Mouse (Mus musculus) limb, embryonic 10.5 days (tissue): ENCODE measurements at regions not wholly inside any gene's neighbourhood (a gene's known extent, or its start where the extent isn't known, plus 50 kb on each side); places are given as distances from the start of the nearest gene placed in this dataset.

ENCODE experiments used
- DNase-seq: peaks from one replicate; pipeline ENCODE4 v3.0.0-alpha.2; 2017; ENCODE audit warnings: low spot score
- H3K27ac ChIP-seq: fragments of 300-500 bp; sonication (generic); 2 replicates; pipeline ENCODE4 v1.5.1; 2016; ENCODE audit warnings: mild to moderate bottlenecking
- H3K27me3 ChIP-seq: fragments of 300-500 bp; sonication (generic); 2 replicates; pipeline ENCODE4 v1.6.1; 2016; ENCODE audit warnings: low read depth, mild to moderate bottlenecking; ENCODE audit not compliant: poor library complexity, severe bottlenecking
- H3K36me3 ChIP-seq: fragments of 300-500 bp; sonication (generic); 2 replicates; pipeline ENCODE4 v1.6.1; 2016; ENCODE audit warnings: mild to moderate bottlenecking, moderate library complexity
- H3K4me1 ChIP-seq: fragments of 300-500 bp; sonication (generic); 2 replicates; pipeline ENCODE4 v1.6.1; 2016
- H3K4me3 ChIP-seq: fragments of 300-500 bp; sonication (generic); 2 replicates; pipeline ENCODE4 v1.5.1; 2016; ENCODE audit warnings: mild to moderate bottlenecking, moderate library complexity
- H3K9me3 ChIP-seq: fragments of 300-500 bp; sonication (generic); replicated peaks from 2 replicates; pipeline ENCODE4 v1.6.1; 2016; ENCODE audit warnings: mild to moderate bottlenecking
- WGBS: fragments of 180-500 bp; shearing (Covaris S2); methylation state at CpG from one replicate; pipeline ENCODE4 v1.1.7; 2016; 5-methylcytosine and 5-hydroxymethylcytosine counted together

- Histone ChIP-seq H3K9me3 (no peaks in the 10 kb centered on the region), H3K27ac (no peak overlapping the region), H3K4me1 (peaks cover 12% of the 10 kb centered on the region; the same call in 1 of the 2 replicates), H3K27me3 (no peaks in the 10 kb centered on the region), H3K4me3 (no peak overlapping the region), H3K36me3 (no peaks in the 10 kb centered on the region)
- DNase-seq = no peak
- WGBS = 79% methylated on average over 1 of the region's 1 CpGs
Measured at GRCm38 (mm10) chr10:117991176-117991575, 145.3 kb upstream of the Rap1b start.

GRCm38 (mm10) chr10:117992317-117992716 is 146.5 kb upstream of the Rap1b start:
- no peak for DNase-seq
- Histone ChIP-seq H3K27ac (no peak overlapping the region), H3K27me3 (no peaks in the 10 kb centered on the region), H3K36me3 (no peaks in the 10 kb centered on the region), H3K4me1 (peaks cover 12% of the 10 kb centered on the region; the same call in 1 of the 2 replicates), H3K4me3 (no peak overlapping the region), H3K9me3 (no peaks in the 10 kb centered on the region)
- WGBS = 74% methylated on average over 9 of the region's 9 CpGs

- peaks cover 12% of the 10 kb centered on the region; the same call in 1 of the 2 replicates for H3K4me1 ChIP-seq
- WGBS = 96% methylated on average over 3 of the region's 3 CpGs
- no peaks in the 10 kb centered on the region for H3K36me3 ChIP-seq
- DNase-seq = no peak
- H3K27ac ChIP-seq = no peak overlapping the region
- no peak overlapping the region for H3K4me3 ChIP-seq
- H3K27me3 ChIP-seq = no peaks in the 10 kb centered on the region
- H3K9me3 ChIP-seq = no peaks in the 10 kb centered on the region
Measured at GRCm38 (mm10) chr10:117993809-117994208, 147.8 kb upstream of the Mdm1 start.

- DNase-seq = no peak
- WGBS = 87% methylated on average over 9 of the region's 9 CpGs
- Histone ChIP-seq H3K27me3 (no peaks in the 10 kb centered on the region), H3K36me3 (no peaks in the 10 kb centered on the region), H3K4me3 (no peak overlapping the region), H3K27ac (no peak overlapping the region), H3K4me1 (peaks cover 12% of the 10 kb centered on the region; the same call in 1 of the 2 replicates), H3K9me3 (no peaks in the 10 kb centered on the region)
Measured at GRCm38 (mm10) chr10:117994768-117995167, 146.8 kb upstream of the Mdm1 start.

- WGBS = 94% methylated on average over 5 of the region's 5 CpGs
- Histone ChIP-seq H3K9me3 (no peaks in the 10 kb centered on the region), H3K27ac (no peak overlapping the region), H3K4me1 (peaks cover 12% of the 10 kb centered on the region; the same call in 1 of the 2 replicates), H3K4me3 (no peak overlapping the region), H3K36me3 (no peaks in the 10 kb centered on the region), H3K27me3 (no peaks in the 10 kb centered on the region)
- no peak for DNase-seq
Measured at GRCm38 (mm10) chr10:117997796-117998195, 143.8 kb upstream of the Mdm1 start.

- H3K36me3 ChIP-seq = no peaks in the 10 kb centered on the region
- no peak overlapping the region for H3K27ac ChIP-seq
- peaks cover 23% of the 10 kb centered on the region for H3K4me1 ChIP-seq
- H3K9me3 ChIP-seq = no peaks in the 10 kb centered on the region
- WGBS = 85% methylated on average over 3 of the region's 3 CpGs
- no peak for DNase-seq
- H3K4me3 ChIP-seq = no peak overlapping the region
- no peaks in the 10 kb centered on the region for H3K27me3 ChIP-seq
Measured at GRCm38 (mm10) chr10:118000591-118000990, 141.0 kb upstream of the Mdm1 start.

- Histone ChIP-seq H3K36me3 (no peaks in the 10 kb centered on the region), H3K4me3 (no peak overlapping the region), H3K9me3 (no peaks in the 10 kb centered on the region), H3K27me3 (no peaks in the 10 kb centered on the region), H3K27ac (no peak overlapping the region), H3K4me1 (peaks cover 17% of the 10 kb centered on the region)
- 52% methylated on average over 4 of the region's 4 CpGs for WGBS
- DNase-seq = no peak
Measured at GRCm38 (mm10) chr10:118001501-118001900, 140.1 kb upstream of the Mdm1 start.

- Histone ChIP-seq H3K9me3 (no peaks in the 10 kb centered on the region), H3K4me3 (no peak overlapping the region), H3K27ac (no peak overlapping the region), H3K27me3 (no peaks in the 10 kb centered on the region), H3K36me3 (no peaks in the 10 kb centered on the region), H3K4me1 (peaks cover 21% of the 10 kb centered on the region)
- no peak for DNase-seq
- 73% methylated on average over 7 of the region's 7 CpGs for WGBS
Measured at GRCm38 (mm10) chr10:118001971-118002370, 139.6 kb upstream of the Mdm1 start.

- Histone ChIP-seq H3K4me1 (peaks cover 21% of the 10 kb centered on the region), H3K27me3 (no peaks in the 10 kb centered on the region), H3K4me3 (no peak overlapping the region), H3K27ac (no peak overlapping the region), H3K9me3 (no peaks in the 10 kb centered on the region), H3K36me3 (no peaks in the 10 kb centered on the region)
- no peak for DNase-seq
- 87% methylated on average over 4 of the region's 4 CpGs for WGBS
Measured at GRCm38 (mm10) chr10:118002559-118002958, 139.1 kb upstream of the Mdm1 start.

GRCm38 (mm10) chr10:118003179-118003578 is 138.4 kb upstream of the Mdm1 start:
- H3K4me3 ChIP-seq = no peak overlapping the region
- no peak for DNase-seq
- peaks cover 24% of the 10 kb centered on the region for H3K4me1 ChIP-seq
- H3K27me3 ChIP-seq = no peaks in the 10 kb centered on the region
- H3K9me3 ChIP-seq = no peaks in the 10 kb centered on the region
- no peak overlapping the region for H3K27ac ChIP-seq
- WGBS = 86% methylated on average over 10 of the region's 10 CpGs
- H3K36me3 ChIP-seq = no peaks in the 10 kb centered on the region

GRCm38 (mm10) chr10:118003739-118004361 is 137.8 kb upstream of the Mdm1 start:
- WGBS = 40% methylated on average over 16 of the region's 16 CpGs
- Histone ChIP-seq H3K4me3 (no peak overlapping the region), H3K27me3 (no peaks in the 10 kb centered on the region), H3K4me1 (peaks cover 24% of the 10 kb centered on the region), H3K9me3 (no peaks in the 10 kb centered on the region), H3K36me3 (no peaks in the 10 kb centered on the region), H3K27ac (no peak overlapping the region)
- no peak for DNase-seq

- WGBS = 52% methylated on average over 8 of the region's 8 CpGs
- H3K4me1 ChIP-seq = peaks cover 24% of the 10 kb centered on the region
- H3K4me3 ChIP-seq = no peak overlapping the region
- DNase-seq = no peak
- H3K9me3 ChIP-seq = no peaks in the 10 kb centered on the region
- no peak overlapping the region for H3K27ac ChIP-seq
- H3K27me3 ChIP-seq = no peaks in the 10 kb centered on the region
- H3K36me3 ChIP-seq = no peaks in the 10 kb centered on the region
Measured at GRCm38 (mm10) chr10:118004362-118004958, 137.2 kb upstream of the Mdm1 start.

GRCm38 (mm10) chr10:118006827-118007550 is 134.6 kb upstream of the Mdm1 start:
- Histone ChIP-seq H3K36me3 (no peaks in the 10 kb centered on the region), H3K4me1 (peaks cover 24% of the 10 kb centered on the region), H3K27me3 (no peaks in the 10 kb centered on the region), H3K27ac (no peak overlapping the region), H3K4me3 (no peak overlapping the region), H3K9me3 (peaks cover 3% of the 10 kb centered on the region)
- no peak for DNase-seq
- 80% methylated on average over 14 of the region's 14 CpGs for WGBS
